Mouse (Mus musculus) stomach, postnatal 0 days (tissue): ENCODE results near the gene 9130213A22Rik.

ENCODE experiments used
- CTCF ChIP-seq: IDR thresholded peaks from 2 replicates; pipeline ENCODE4 v1.5.1; 2016; ENCODE audit warnings: antibody characterized with exemption, low read depth, mild to moderate bottlenecking, moderate library complexity
- EP300 ChIP-seq: optimal IDR thresholded peaks from 2 replicates; pipeline ENCODE3; 2016; ENCODE audit warnings: antibody characterized with exemption

DNA sequence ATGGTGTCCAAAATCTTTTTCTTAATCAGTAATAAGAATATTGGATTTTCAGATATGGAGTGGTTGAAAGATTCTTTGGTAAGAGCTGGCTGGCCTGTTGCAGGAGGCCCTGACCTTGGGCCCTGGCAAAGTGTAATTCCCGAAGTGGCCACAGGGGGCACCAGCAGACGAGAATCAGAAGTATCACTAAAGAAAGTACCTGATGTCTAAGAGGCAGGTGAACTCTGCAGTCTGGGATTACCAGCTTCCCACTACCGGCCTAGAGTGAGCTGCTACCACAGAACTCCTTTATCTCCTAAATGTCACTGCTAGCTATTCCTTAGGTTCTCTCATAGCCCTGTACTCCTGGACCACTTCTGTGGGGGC lies 30.0 kb downstream of the 9130213A22Rik start:
- TF ChIP-seq CTCF (peak; percentile 84), EP300 (no peak)
